Mouse (Mus musculus) layer of hippocampus, adult 8-10 months (tissue): Measurements from ENCODE around the gene Frmd4b. TPM values are rescaled to one million over a fixed set of nuclear protein-coding genes. Genes with fewer than 3 reads are reported as not detected.
"Not testable (repeated sequence)": the region's sequence is repeated elsewhere in the genome, so short reads cannot be mapped to it uniquely, and the experiment has no call there.

Experiments used
- DNase-seq, 2 experiments: peaks; one replicate each; pipeline ENCODE4 v3.0.0; 2022; ENCODE audit warnings: low spot score in 2 of 2
- total RNA-seq, 4 experiments: library from RNA; stranded (reverse); gene quantifications; 2 replicates each; pipeline ENCODE4 v1.2.4; 2022

Frmd4b gene
- total RNA-seq, 4 experiments from 2014 or later: 30.6 to 39.0 (median 34.4) TPM

GRCm38 (mm10) chr6:97419771-97420446, 197.4 kb downstream of the Frmd4b start:
- peak; percentile 63 to 85 for DNase-seq

- DNase-seq: peak in 1 of 2 experiments; percentile 57
Observed at GRCm38 (mm10) chr6:97416972-97417554, 200.3 kb downstream of the Frmd4b start.

- DNase-seq: not testable (repeated sequence)
Observed at GRCm38 (mm10) chr6:97415578-97415977, 201.8 kb downstream of the Frmd4b start.

GRCm38 (mm10) chr6:97413453-97413852, 203.9 kb downstream of the Frmd4b start:
- no peak for DNase-seq

GRCm38 (mm10) chr6:97412403-97412802, 204.9 kb downstream of the Frmd4b start:
- no peak for DNase-seq

- DNase-seq: no peak
Observed at GRCm38 (mm10) chr6:97411327-97411726, 206.0 kb downstream of the Frmd4b start.

GRCm38 (mm10) chr6:97409467-97410239, 207.7 kb downstream of the Frmd4b start:
- DNase-seq: no peak

- DNase-seq: no peak
Observed at GRCm38 (mm10) chr6:97407914-97408313, 209.4 kb downstream of the Frmd4b start.

- no peak for DNase-seq
Observed at GRCm38 (mm10) chr6:97407425-97407824, 209.9 kb downstream of the Frmd4b start.

GRCm38 (mm10) chr6:97405311-97405710, 212.0 kb downstream of the Frmd4b start:
- peak in 1 of 2 experiments; percentile 28 for DNase-seq

- DNase-seq: no peak
Observed at GRCm38 (mm10) chr6:97402822-97403472, 214.4 kb downstream of the Frmd4b start.

GRCm38 (mm10) chr6:97400446-97400845, 216.9 kb downstream of the Frmd4b start:
- DNase-seq: no peak

GRCm38 (mm10) chr6:97397935-97398334, 219.4 kb downstream of the Frmd4b start:
- no peak for DNase-seq

- no peak for DNase-seq
Observed at GRCm38 (mm10) chr6:97396957-97397354, 220.4 kb downstream of the Frmd4b start.

GRCm38 (mm10) chr6:97396351-97396956, 220.9 kb downstream of the Frmd4b start:
- peak in 1 of 2 experiments; percentile 28 for DNase-seq

- no peak for DNase-seq
Observed at GRCm38 (mm10) chr6:97395477-97396350, 221.6 kb downstream of the Frmd4b start.

- DNase-seq: no peak
Observed at GRCm38 (mm10) chr6:97394473-97395075, 222.8 kb downstream of the Frmd4b start.

- DNase-seq: no peak
Observed at GRCm38 (mm10) chr6:97392912-97393311, 224.4 kb downstream of the Frmd4b start.

- no peak for DNase-seq
Observed at GRCm38 (mm10) chr6:97387388-97387787, 230.0 kb downstream of the Frmd4b start.

GRCm38 (mm10) chr6:97384918-97385317, 232.4 kb downstream of the Frmd4b start:
- DNase-seq: no peak
